Mouse (Mus musculus) cerebellum, postnatal 36 days (tissue): ENCODE measurements around the gene Ptch1.

ENCODE experiments used
- DNase-seq, 2 experiments: peaks; one replicate each; pipeline ENCODE4 v3.0.0; 2021 to 2022; ENCODE audit warnings: mixed read lengths in 2 of 2

Gene Ptch1

DNA sequence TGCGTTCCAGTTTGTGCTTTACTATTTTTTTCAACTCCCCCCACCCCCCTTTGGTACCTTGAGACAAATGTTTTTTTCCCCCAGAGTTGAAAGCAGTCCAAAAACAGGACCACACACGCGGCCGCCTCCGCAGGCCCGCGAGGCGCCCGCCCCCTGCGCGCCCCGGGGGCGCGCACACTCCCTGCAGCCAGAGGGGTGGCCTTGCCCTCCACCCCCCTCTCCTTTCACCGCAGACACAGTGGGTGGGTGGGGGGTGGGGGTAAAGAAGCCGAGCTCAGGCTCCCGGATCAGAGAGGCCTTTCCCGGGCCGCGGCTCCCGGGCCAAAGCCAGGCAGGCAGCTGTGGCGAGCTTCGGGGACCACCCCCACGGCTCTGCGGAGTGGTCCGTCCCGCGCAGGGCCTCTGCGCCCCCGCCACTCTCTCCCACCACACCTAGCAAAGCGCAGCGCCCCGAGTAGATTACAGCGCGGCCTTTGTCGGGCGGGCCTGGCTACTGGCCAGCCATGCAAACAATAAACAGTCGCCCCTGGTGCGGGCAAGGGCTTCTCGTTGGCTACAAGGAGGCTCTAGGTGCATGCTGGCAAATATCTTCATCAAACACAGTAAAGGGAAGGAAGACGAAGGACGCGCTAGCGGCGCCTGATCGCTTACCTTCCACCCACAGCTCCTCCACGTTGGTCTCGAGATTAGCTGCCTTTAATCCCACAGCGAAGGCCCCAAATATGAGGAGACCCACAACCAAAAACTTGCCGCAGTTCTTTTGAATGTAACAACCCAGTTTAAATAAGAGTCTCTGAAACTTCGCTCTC, 10.2 kb downstream of the Ptch1 start:
- DNase-seq = peak; percentile 66 to 69

DNA sequence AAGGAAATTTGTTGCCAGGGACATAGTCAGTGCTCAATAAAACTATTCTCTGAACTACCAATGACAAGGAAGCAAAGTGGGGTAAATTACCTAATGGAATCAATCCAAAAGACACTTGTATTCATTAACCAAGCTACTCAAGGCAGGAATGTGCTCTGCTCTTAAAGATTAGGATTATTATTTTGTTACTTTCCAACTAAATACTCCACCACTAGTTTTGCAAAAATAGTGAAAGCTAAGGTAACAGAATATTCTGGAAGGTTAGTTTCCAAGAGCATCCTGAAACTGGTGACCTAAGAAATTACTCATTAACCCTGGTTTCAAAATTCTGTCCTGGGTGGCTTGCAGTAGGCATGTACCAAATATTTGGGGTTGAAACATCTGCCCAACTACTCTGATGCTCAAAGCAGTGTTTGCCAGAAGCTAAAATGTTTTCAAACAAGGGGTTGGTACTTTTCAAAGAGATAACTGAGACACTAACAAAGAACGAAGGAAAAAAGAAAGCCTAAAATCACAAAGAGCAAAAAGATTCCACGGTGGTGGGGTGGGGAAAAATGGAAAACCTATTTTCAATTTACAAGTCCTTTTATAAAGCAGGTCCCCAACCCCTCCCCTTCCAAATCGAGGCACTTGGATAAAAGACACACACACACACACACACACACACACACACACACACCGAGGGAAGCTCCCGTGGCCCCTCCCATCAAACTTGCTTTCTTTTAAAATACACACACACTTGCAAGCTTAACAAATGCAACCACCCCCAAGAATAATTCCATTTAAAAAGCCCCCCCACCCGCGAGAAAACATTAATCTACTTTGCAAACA, 11.0 kb downstream of the Ptch1 start:
- DNase-seq = no peak

DNA sequence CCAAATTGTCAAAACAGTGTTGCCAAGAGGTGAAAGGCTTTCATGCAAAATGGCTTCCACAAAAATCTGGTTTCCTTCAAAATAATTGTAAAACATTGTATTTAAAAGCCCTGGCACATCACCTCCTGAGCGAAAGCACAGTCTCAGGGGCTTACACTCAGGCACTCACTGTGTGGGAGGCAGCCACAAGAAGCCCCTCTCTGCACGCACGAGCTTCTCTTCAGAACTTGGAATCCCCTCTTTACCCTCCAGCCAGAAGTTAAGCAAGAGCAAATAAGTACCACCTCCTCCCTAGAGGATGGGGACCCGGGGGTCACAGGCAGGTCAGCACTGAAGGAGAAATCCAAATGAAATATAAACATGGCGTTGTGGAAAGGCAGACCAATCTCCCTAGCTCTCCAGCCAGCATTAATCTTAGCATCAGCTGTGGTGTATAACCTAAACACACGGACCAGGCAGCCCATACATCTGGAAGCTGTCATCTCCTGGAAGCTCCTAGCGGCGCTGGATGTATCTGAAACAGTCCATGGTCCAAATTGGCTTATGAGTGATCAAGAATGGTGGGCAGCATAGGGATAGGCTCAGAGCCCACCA, 15.0 kb downstream of the Ptch1 start:
- DNase-seq = no peak

DNA sequence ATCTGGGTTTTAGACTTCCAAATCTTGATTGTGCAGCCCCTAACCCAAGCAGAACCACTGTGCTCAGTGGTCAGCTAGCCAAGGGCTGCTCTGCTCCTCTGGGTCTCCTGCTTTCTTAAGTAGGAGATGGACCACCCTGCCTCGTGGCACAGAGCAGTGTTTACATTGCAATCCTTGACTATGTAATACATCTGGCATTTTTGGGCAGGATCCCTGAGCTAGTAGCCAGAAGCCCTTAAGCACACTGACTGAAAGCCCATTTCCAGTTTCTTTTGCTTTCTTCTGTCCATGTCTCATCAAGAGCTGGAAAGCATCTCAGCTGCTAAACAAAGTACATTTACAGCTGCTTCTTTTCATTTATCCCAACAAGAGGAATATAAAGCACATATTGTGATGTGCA, 17.0 kb downstream of the Ptch1 start:
- no peak for DNase-seq

DNA sequence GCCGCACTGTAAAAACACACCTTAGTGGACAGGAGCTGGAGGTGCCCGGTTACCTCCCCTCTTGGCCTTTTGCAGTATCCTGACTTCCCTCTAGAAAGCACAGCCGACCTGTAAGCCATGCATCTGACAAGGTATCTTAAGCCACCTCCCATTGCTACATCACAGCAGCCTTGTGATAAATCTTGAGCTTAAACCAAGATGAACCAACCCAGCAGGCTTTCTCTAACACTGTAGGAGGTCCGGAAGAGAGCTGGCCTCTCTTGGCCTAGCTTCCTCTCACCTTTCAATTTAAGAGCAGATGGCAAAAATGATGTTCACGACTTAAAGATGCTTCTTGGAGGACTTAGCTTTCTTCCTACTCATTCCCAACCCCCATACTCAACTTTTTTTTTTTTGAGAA, 17.5 kb downstream of the Ptch1 start:
- no peak for DNase-seq

DNA sequence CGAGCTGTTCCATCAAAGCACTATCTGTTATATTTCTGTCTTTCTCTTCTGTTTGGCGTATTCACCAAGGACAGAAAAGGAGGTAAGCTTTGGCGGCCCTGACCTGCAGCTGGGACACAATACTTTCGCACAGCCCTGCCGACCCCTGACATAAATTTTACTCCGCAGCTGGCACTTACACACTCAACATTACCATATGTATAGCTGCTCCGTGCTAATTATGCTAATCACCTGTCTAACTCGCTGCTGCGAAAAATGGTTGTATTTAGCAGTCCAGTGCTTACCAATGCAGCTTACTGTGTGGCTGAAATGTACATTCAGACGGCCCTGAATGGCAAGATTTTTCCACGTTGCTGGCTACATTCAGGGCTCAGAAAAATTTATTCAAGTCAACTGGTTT, 18.8 kb downstream of the Ptch1 start:
- DNase-seq = no peak

DNA sequence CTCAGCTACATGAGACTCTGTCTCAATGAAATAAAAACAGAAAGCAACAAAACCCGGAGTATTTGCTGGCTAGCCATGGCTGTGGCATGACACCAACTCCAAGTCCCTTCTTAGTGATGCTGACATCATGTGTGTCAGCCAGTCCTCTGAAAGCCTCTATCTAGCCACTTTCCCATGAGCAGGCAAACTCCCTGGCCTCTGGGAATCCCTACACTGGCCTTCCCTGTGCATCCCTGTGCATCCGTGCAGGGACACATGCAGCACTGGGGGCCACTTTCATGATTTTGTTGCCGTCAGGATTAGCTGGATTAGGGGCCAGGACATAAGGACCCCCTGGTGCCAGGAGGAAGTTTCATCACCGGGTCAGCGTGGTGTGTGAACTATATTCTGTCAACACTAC, 20.0 kb downstream of the Ptch1 start:
- peak; percentile 50 to 61 for DNase-seq

DNA sequence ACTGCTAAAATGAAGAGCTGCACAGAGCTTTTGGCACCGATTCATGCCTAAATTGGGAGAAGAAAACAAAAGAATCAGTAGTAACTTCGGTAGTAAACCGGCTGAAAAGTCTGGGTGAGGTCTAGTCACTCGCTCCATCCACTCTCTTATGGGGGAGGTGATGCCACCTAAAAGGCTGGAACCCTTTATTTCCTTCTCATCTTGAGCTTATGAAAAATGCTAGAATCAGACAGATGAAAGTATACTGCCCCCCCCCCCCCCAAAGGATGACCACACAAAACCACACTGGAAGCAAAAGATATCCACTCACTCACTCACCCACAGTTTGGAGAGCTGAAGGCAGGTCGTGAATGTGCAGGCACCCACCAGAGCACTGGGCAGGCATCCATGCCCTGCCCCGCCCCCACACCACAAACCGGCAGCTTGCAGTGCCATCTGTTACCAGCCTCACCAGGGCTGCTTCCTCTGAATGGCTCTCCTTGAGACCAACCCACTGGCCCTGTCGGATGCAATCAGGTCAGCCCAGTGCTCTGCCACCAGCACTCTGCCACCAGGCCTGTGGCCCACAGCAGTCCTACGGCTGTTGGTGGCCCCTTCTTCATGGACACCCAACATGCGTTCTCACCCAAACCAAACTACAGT, 21.0 kb downstream of the Ptch1 start:
- DNase-seq = peak; percentile 98 to 99

DNA sequence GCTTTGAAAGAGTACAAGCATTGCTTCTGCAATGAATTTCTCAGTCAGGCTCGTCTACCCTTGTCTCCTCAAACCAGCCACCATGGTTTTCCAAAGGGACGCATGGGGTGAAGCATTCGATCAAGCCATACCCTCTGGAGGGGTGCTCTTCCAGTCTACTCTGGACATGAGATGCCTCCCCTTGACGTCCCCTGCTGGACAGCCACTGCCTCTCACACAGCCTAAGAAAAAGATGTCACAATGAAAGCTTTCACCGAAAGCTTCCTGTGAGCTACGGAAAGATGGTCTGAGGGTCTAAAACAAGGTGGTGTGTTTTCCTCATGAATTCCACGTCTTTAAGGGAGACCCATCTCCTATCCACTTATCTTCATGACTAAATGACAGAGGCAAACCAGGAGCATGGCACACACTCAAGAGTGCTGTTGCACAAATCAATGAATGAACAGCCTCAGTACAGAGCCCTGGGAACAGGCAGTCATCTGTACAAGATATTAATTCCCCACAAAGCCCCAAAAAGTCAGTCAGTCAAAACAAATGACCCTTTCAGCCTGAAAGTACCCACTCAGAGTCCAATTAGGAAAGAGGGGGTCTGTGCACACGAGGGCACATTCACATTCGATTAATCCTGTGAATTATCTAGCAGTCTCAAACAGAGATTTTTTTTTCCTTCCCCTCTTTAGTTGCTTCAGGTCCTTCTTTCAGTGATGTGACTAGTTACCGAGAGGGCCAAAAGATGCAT, 21.7 kb downstream of the Ptch1 start:
- no peak for DNase-seq

DNA sequence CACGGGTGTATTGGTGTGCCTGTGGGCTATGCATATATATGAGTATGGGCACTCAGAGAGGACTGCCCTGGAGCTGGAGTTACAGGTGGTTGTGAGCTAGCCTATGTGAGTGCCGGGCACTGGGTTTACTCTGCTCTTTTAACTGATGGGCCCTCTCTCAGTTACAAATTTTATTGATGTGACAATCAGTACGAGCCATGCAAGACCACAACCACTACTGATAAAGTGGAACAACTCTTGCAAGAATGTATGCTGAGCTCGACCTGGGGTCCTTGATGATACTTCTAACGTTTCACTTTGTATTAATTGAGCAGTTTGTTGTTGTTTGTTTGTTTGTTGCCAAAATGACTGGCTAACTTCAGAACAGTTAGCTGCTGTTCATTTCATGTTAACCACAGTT, 23.0 kb downstream of the Ptch1 start:
- DNase-seq = no peak

DNA sequence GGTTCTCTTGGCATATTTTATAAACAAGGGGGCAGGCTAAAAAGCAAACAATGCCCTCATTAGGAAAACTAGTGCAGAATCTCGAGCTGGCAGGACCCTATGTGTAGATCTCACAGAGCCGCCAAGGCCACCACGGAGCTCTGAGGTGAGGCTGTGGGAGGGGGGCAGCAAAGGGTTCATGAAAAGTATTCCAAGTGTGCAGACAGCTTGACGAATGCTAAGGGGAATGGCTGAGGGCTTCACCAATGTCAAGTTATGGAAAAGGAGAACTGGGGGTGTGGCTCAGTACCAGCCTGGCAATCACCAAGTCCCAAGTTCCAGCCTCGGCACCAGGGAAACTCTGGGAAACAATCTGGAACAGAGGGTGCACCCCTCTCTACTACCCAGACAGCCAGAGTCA, 24.2 kb downstream of the Ptch1 start:
- peak in 1 of 2 experiments; percentile 21 for DNase-seq

DNA sequence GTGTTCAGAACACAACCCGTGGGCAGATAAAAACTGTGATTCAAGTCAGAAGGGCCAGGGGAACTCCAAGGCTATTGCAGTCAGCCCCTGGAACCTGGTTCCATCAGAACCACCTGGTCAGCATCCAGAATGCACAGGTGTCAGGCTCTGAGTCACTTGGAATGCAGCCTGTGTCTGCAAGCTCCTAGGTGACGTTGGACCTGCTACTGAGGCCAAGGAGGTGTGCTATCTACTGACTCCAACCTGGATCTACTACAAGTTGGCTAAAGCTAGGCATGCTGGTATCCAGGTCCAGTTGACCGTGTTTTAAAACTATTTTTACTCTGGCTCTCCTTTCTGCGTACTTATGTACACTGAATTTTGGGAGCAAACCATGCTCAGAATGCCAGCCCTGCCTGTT, 24.8 kb downstream of the Ptch1 start:
- DNase-seq = peak; percentile 93 to 96

DNA sequence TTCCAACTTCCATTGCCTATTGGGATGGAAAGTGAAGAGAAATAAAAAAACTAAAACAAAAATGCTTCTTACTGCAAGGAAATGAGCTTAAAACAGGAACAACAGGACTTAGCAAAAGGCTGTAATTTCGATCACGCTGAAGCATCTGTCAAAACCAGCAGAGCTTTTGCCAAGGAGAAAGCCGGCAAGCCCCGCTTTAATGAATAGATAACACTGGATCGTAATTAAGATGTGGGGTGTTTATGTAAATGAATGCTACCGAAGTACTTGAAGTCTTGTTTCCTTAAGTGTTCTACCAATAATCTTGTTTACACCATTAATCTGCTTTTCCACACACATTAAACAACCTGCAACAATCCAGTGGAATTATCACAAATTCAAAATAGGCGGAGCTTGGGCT, 28.1 kb downstream of the Ptch1 start:
- DNase-seq = no peak

DNA sequence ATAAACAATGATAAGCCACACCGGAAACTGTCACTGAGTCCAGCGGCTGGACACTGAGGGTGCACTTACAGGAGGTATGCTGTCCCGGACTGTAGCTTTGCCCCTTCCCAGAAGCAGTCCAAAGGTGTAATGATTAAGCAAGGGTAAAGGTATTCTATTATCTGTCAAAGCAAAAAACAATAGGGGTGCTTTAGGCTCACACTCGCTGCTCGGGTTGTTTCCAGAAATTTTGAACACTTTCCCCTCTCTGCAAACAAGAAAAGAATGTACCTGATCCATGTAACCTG, 28.5 kb downstream of the Ptch1 start:
- no peak for DNase-seq

DNA sequence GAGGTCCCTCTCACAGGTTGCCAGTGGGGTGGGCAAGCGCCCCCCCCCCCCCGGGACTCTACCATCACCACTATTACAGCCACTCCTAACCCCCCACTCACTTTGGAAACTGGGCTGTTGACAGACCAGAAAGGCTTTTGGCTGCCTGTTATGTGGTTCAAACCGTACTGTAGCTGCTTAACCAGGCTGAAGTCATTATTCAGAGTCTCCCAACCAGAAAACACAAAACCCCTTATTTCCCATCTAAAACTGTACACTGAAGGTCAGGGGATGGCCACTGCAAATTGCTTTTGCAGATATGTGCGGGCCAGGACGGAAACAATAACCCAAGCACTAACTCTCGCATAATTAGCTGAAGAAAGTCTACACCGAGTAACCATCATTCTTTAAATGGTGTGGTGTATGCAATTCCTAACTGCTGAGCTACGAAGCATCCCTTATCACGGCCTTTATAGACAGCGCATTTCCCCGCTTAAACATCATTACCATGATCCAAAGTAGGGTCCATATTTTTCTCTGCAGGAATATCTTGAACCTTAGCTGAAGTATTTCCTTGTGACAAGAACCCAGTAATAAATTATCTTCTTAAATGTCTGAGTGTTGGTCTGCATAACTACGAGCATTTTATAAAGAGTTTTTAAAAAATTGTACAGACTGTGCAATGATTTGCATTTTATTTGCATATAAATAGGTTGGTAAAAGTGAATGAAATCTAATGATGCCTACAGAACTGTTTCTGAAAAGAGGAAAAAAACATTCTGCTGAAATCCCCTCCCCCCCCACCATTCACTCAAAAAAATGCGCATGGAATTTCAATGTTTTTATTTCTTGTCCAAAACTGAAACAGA, 29.1 kb downstream of the Ptch1 start:
- DNase-seq = no peak

DNA sequence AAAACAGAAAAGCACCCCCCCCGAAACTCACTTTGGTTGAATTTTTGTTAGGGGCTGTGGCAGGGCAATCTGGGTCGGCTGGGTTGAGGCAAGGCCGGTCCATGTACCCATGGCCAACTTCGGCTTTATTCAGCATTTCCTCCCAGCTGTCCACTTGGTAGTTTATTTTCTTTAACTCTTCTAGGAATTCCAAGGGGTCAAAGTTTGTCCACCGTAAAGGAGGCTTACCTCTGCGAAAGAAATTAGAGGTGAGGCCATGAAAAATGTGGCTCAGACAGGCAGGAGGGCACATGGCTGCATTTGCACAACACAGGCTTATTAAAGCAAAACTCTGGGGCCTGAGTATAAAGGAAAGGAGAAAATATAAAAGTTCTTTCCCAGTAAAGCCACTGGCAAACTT, 29.9 kb downstream of the Ptch1 start:
- no peak for DNase-seq

DNA sequence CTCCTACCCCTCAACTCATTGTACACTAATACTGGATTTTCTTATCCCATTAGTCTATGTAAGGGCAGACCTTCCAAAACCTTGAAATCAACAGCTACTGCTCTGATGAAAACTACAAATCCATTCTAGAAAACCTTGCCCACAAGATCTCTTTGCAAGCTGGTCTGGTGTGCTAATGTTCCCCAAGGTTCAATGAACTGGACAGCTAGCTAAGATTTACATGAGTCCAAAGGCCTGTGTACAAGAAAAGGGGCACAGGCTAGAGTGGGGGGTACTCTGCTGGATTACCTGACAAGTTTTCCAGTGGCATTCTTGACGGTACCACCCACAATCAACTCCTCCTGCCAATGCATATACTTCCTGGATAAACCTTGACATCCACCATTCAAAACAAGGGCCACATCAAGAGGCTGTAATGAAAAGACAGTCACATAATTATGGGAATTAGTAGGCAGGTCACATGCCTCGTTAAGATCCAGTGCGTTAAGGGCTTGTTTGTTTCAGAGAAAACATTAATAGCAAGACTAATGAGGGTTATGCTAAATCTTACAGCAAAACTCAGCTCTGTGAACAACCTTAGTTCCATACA, 30.5 kb downstream of the Ptch1 start:
- no peak for DNase-seq

DNA sequence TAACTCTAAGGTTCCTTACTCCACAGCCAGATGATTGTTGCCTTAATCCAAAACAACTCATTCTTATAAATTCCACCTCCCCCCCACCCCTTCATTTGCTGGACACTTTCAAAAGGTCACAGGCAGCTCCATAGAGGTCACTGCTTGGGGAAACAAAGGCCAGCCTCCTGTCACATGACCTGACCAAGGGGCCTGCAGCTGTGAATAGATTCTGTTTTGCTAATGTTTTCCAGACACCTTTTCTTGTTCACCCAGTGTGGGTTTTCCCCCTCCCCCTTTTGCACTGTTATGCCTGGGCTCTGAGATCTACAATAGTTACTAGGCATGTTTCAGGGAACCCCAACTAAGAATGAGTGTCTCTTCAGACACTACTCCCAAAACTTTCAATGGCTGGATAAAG, 31.9 kb downstream of the Ptch1 start:
- DNase-seq = no peak

DNA sequence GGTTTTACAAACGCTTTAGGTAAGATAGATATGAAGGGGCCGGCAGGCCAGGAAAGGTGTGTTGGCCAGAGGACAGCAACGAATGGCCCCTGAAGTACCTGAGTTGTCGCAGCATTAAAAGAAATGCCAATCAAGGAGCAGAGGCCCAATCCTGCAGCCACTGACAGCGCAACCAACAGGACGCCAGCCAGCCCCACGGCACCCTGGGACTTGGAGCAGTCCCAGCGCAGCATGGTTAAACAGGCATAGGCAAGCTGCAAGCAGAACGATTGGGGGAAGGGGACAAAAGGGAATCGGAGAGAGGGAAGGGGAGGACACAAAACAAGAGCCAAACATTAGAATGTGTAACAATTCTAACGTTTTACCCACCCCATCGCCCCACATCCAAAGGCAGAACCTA, 32.8 kb downstream of the Ptch1 start:
- peak; percentile 41 to 56 for DNase-seq

DNA sequence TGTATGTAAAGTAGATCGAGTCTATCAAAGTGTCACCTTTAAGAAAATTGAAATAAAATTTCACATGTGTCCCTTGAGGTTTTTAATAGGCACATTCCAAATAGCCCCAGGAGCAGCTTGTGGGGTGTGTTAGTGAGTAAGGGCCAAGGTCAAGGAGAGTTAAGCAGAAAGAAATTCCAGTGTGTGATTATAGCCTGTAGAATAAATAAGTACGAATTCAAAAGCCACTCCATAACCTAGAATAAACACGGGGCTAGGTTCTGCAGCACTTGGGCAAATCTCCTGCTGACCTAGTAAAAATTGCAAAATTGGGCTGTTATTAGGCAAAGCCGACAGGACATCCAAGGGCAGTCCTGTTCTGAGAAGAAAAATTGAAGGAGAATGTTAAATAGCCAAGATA, 38.4 kb downstream of the Ptch1 start:
- DNase-seq = no peak

DNA sequence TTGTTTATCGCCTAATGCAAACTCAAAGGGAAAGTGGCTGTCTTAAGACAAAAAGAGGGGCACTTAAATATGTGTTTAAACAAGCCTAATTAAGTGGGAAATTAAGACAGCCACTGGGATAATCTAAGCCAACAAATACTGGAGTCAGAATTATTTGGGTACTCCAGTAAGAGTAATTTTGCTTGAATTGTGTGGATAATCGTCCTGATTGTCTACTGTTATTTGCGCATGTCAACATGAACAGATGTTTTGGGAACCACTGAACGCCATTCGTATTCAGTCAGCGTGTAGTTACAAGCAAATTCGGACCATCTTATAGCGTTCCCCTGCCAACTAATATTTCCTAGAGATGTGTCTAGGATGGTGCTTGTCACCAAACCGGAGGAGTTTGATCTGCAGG, 42.5 kb downstream of the Ptch1 start:
- DNase-seq = no peak

DNA sequence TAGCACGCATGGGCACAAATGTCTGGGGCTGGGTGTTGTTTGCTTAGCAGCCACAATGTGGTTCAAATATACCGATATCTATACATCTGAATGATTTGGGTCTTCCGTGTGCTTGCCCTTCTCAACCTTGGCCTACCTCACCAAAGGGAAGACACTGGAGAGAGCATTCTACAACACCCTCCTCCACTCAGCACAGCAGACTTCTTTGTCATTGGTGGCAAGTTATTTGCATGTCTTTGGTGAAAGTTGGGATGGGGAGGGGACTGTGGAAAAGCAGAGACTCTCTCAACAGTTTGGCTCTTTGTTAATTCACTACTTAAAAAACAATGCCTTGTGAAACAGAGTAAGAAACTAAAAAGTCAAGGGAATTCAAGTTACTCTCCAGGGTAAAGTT, 43.0 kb downstream of the Ptch1 start:
- no peak for DNase-seq
